Mouse (Mus musculus): ENCODE measurements around the gene Asic4. TPM values are rescaled to one million over a fixed set of nuclear protein-coding genes. Genes with fewer than 3 reads are reported as not detected.

The Asic4 gene
- polyA plus RNA-seq, 1 experiment from 2014 or later: 4.6 TPM

DNA sequence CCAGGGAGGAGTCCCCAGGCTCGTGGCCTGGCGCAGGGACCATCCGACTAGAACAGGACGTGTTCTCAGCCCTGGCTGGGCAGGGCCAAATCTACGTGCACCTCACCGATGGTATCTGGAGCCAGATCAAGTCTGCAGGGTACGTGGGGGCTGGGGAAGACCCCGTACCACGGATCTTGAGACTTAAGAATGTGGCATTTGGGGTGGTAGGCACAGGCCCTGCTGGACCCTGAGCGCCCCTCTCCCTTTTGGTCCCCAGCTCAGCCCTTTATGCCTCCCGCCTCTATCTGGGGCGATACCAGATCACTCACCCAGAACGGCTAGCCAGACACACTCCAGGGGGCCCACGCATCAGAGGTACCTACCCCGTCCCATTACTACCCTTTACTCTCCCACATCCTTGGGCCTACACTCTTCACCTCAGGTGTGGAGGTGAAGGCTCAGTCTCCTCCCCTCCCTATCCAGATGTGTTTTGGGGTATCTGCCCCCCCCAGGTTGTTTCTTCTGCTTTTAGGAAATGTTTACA, 8.7 kb upstream of the Asic4 start:
- Histone ChIP-seq H3K36me3 (ENCODE audit: control insufficient read depth, insufficient read depth, low read length) (no peaks in the 10 kb centered on the region), H3K27ac (ENCODE audit: low read depth, low read length) (no peak overlapping the region), H3K27me3 (ENCODE audit: control insufficient read depth, insufficient read depth, low read length) (no peaks in the 10 kb centered on the region), H3K9ac (ENCODE audit: low read length) (no peak overlapping the region), H3K9me3 (ENCODE audit: control insufficient read depth, low read length) (no peaks in the 10 kb centered on the region), H3K4me2 (no peak overlapping the region), H3K4me1 (ENCODE audit: control insufficient read depth, insufficient read depth, low read length) (peaks cover 46% of the 10 kb centered on the region), H3K4me3 (ENCODE audit: low read depth, low read length) (no peak overlapping the region)
- WGBS: 83% methylated on average over 15 of the region's 15 CpGs
- ATAC-seq (ENCODE audit: low FRiP score) (no peak), DNase-seq (ENCODE audit: low spot score, missing footprints) (no peak)

GRCm38 (mm10) chr1:75442171-75442570, 8.1 kb upstream of the Asic4 start:
- WGBS: 80% methylated on average over 9 of the region's 9 CpGs
- ATAC-seq (ENCODE audit: low FRiP score) (no peak), DNase-seq (ENCODE audit: low spot score, missing footprints) (no peak)
- Histone ChIP-seq H3K4me1 (ENCODE audit: control insufficient read depth, insufficient read depth, low read length) (peaks cover 51% of the 10 kb centered on the region), H3K9ac (ENCODE audit: low read length) (no peak overlapping the region), H3K9me3 (ENCODE audit: control insufficient read depth, low read length) (no peaks in the 10 kb centered on the region), H3K36me3 (ENCODE audit: control insufficient read depth, insufficient read depth, low read length) (no peaks in the 10 kb centered on the region), H3K27me3 (ENCODE audit: control insufficient read depth, insufficient read depth, low read length) (no peaks in the 10 kb centered on the region), H3K27ac (ENCODE audit: low read depth, low read length) (peak overlapping the region; percentile 91), H3K4me3 (ENCODE audit: low read depth, low read length) (no peak overlapping the region), H3K4me2 (no peak overlapping the region)

DNA sequence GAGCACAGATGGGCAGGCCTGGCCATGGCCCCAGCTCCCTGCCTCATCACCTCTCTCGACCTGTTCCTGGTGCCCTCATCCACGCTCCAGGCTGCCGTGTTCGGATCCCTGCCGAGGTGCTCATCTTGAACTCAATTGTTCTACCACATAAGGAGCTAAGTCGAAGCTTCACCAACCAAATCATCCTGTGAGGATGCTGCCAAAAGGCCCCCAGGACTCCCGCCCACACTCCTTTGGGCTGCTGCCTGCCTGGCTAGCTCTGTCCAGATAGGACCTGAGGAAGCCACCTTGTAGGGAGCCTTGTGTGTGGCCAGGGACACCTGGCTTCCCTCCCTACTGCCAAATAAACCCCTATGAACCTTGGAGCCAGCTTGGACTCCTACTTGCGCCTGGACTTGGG, 7.4 kb upstream of the Asic4 start:
- Histone ChIP-seq H3K4me2 (no peak overlapping the region; the same call in 1 of the 2 replicates), H3K9ac (ENCODE audit: low read length) (peak overlapping the region; percentile 16), H3K36me3 (ENCODE audit: control insufficient read depth, insufficient read depth, low read length) (no peaks in the 10 kb centered on the region), H3K4me3 (ENCODE audit: low read depth, low read length) (no peak overlapping the region), H3K4me1 (ENCODE audit: control insufficient read depth, insufficient read depth, low read length) (peaks cover 57% of the 10 kb centered on the region), H3K27me3 (ENCODE audit: control insufficient read depth, insufficient read depth, low read length) (no peaks in the 10 kb centered on the region), H3K27ac (ENCODE audit: low read depth, low read length) (peak overlapping the region; percentile 91), H3K9me3 (ENCODE audit: control insufficient read depth, low read length) (no peaks in the 10 kb centered on the region)
- ATAC-seq (ENCODE audit: low FRiP score) (no peak), DNase-seq (ENCODE audit: low spot score, missing footprints) (no peak)
- WGBS: 30% methylated on average over 7 of the region's 8 CpGs

- Histone ChIP-seq H3K9ac (ENCODE audit: low read length) (peak overlapping the region; percentile 53), H3K27ac (ENCODE audit: low read depth, low read length) (peak overlapping the region; percentile 91), H3K36me3 (ENCODE audit: control insufficient read depth, insufficient read depth, low read length) (no peaks in the 10 kb centered on the region), H3K9me3 (ENCODE audit: control insufficient read depth, low read length) (no peaks in the 10 kb centered on the region), H3K27me3 (ENCODE audit: control insufficient read depth, insufficient read depth, low read length) (no peaks in the 10 kb centered on the region), H3K4me2 (peak overlapping the region; percentile 40), H3K4me3 (ENCODE audit: low read depth, low read length) (0 out of 2 replicates have a peak overlapping the region, but pooled peaks have one; percentile 7), H3K4me1 (ENCODE audit: control insufficient read depth, insufficient read depth, low read length) (peaks cover 63% of the 10 kb centered on the region)
- no peak for DNase-seq (ENCODE audit: low spot score, missing footprints)
- ATAC-seq (ENCODE audit: low FRiP score): no peak
- 16% methylated on average over 13 of the region's 13 CpGs for WGBS
Measured at GRCm38 (mm10) chr1:75443247-75444024, 6.8 kb upstream of the Asic4 start.

DNA sequence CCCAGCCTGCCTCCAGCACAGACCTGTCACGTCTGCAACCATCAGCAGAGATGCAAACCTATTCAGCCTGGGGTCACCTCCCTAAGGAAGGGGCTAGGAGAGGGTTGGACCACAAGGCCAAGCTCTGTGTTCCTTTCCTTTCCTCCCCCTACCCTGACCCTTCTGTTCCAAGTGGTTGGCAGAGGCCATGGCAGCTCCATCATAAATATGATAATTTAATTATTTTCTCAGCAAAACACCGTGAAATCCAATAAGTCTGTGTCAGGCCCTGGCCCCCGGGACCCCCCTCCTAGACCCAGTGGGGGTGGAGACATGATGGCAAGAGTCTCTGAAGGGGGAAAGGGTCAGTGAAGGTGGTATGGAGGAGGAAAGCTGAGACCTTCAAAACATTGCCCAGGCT, 6.0 kb upstream of the Asic4 start:
- Histone ChIP-seq H3K36me3 (ENCODE audit: control insufficient read depth, insufficient read depth, low read length) (no peaks in the 10 kb centered on the region), H3K4me3 (ENCODE audit: low read depth, low read length) (no peak overlapping the region), H3K4me2 (peak overlapping the region; percentile 40), H3K27ac (ENCODE audit: low read depth, low read length) (peak overlapping the region; percentile 91), H3K27me3 (ENCODE audit: control insufficient read depth, insufficient read depth, low read length) (no peaks in the 10 kb centered on the region; the same call in 1 of the 2 replicates), H3K9me3 (ENCODE audit: control insufficient read depth, low read length) (no peaks in the 10 kb centered on the region), H3K4me1 (ENCODE audit: control insufficient read depth, insufficient read depth, low read length) (peaks cover 68% of the 10 kb centered on the region), H3K9ac (ENCODE audit: low read length) (peak overlapping the region; percentile 53)
- WGBS: 22% methylated on average over 3 of the region's 3 CpGs
- peak; percentile 17 for ATAC-seq (ENCODE audit: low FRiP score)
- peak; percentile 92 for DNase-seq (ENCODE audit: low spot score, missing footprints)

GRCm38 (mm10) chr1:75445141-75445701, 5.0 kb upstream of the Asic4 start:
- DNase-seq (ENCODE audit: low spot score, missing footprints) (no peak), ATAC-seq (ENCODE audit: low FRiP score) (0 out of 2 replicates have a peak, but pooled peaks have one; percentile 0)
- H3K36me3 ChIP-seq (ENCODE audit: control insufficient read depth, insufficient read depth, low read length): no peaks in the 10 kb centered on the region
- H3K27me3 ChIP-seq (ENCODE audit: control insufficient read depth, insufficient read depth, low read length): peaks cover 10% of the 10 kb centered on the region
- H3K9ac ChIP-seq (ENCODE audit: low read length): peak overlapping the region; percentile 41
- H3K9me3 ChIP-seq (ENCODE audit: control insufficient read depth, low read length): no peaks in the 10 kb centered on the region
- H3K4me1 ChIP-seq (ENCODE audit: control insufficient read depth, insufficient read depth, low read length): peaks cover 78% of the 10 kb centered on the region
- peak overlapping the region; percentile 40 for H3K4me2 ChIP-seq
- WGBS: 18% methylated on average over 8 of the region's 9 CpGs
- H3K27ac ChIP-seq (ENCODE audit: low read depth, low read length): peak overlapping the region; percentile 91
- peak overlapping the region; percentile 20 for H3K4me3 ChIP-seq (ENCODE audit: low read depth, low read length)

- Histone ChIP-seq H3K4me3 (ENCODE audit: low read depth, low read length) (peak overlapping the region; percentile 20), H3K9me3 (ENCODE audit: control insufficient read depth, low read length) (no peaks in the 10 kb centered on the region), H3K36me3 (ENCODE audit: control insufficient read depth, insufficient read depth, low read length) (no peaks in the 10 kb centered on the region), H3K4me2 (peak overlapping the region; percentile 40), H3K27ac (ENCODE audit: low read depth, low read length) (peak overlapping the region; percentile 91), H3K4me1 (ENCODE audit: control insufficient read depth, insufficient read depth, low read length) (peaks cover 86% of the 10 kb centered on the region), H3K27me3 (ENCODE audit: control insufficient read depth, insufficient read depth, low read length) (peaks cover 16% of the 10 kb centered on the region), H3K9ac (ENCODE audit: low read length) (peak overlapping the region; percentile 41)
- ATAC-seq (ENCODE audit: low FRiP score): peak; percentile 43
- peak; percentile 98 for DNase-seq (ENCODE audit: low spot score, missing footprints)
- under 1% methylated on average over 22 of the region's 22 CpGs for WGBS
Measured at GRCm38 (mm10) chr1:75445751-75446611, 4.3 kb upstream of the Asic4 start.

DNA sequence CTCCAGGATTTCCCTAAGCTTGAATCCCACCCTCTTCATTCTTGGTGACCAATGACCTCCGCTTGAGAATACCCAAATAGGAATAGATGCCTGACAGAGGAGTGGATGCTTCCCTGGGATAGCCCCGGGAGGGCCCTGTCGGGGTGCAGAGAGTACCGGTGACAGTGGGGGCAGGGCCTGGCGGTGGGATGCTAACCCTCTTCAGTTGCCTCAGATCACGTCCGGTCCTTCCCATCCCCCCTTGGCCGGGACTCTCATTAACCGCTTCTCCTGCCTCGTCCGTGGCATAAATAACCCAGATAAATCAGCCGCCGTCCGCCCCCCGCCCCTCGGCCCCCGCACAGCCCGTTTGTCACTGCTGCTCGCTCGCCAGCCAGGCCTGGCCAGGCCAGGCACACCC, 3.6 kb upstream of the Asic4 start:
- H3K9me3 ChIP-seq (ENCODE audit: control insufficient read depth, low read length): no peaks in the 10 kb centered on the region
- WGBS: 2% methylated on average over 20 of the region's 20 CpGs
- peak overlapping the region; percentile 51 for H3K9ac ChIP-seq (ENCODE audit: low read length)
- ATAC-seq (ENCODE audit: low FRiP score) (peak; percentile 28), DNase-seq (ENCODE audit: low spot score, missing footprints) (no peak)
- H3K4me1 ChIP-seq (ENCODE audit: control insufficient read depth, insufficient read depth, low read length): peaks cover 89% of the 10 kb centered on the region
- no peaks in the 10 kb centered on the region for H3K36me3 ChIP-seq (ENCODE audit: control insufficient read depth, insufficient read depth, low read length)
- H3K27me3 ChIP-seq (ENCODE audit: control insufficient read depth, insufficient read depth, low read length): peaks cover 22% of the 10 kb centered on the region
- H3K27ac ChIP-seq (ENCODE audit: low read depth, low read length): peak overlapping the region; percentile 91
- H3K4me2 ChIP-seq: peak overlapping the region; percentile 40
- no peak overlapping the region; the same call in 1 of the 2 replicates for H3K4me3 ChIP-seq (ENCODE audit: low read depth, low read length)

Data from midbrain, embryonic 11.5 days (tissue).